Mouse (Mus musculus): ENCODE measurements around the gene Robo4.

DNA sequence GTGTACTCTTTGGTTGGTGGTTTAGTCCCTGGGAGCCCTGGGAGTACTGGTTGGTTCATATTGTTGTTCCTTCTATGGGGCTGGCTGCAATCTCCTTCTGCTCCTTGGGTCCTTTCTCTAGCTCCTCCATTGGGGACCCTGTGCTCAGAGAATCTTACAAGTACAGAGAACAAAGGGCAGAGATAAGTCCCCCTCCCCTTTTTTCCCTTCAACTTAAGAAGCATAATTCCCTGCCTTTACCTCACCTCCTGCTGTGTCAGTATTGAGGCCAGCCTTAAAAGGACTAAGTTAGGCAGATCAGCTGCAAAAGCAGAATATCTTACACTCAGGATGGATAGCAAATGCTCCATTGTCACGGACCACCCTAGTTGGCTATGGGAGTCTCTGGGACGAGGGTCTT is 9.6 kb upstream of the Robo4 start:
- TF ChIP-seq POLR2A (IDR thresholded peaks at IDR 0.05; ENCODE audit: control insufficient read depth, extremely low read depth, insufficient read depth, low read length, poor library complexity) = no peak
- no peak for TF ChIP-seq CTCF (IDR thresholded peaks at IDR 0.05; ENCODE audit: borderline replicate concordance, control insufficient read depth, extremely low read depth, insufficient read depth, low read length, poor library complexity)

Measured in thymus, adult 2 months (tissue).